Mouse (Mus musculus) stomach, embryonic 15.5 days (tissue): ENCODE results near the gene Rhag. TPM values are rescaled to one million over a fixed set of nuclear protein-coding genes. Genes with fewer than 3 reads are reported as not detected.

ENCODE experiments used
- ATAC-seq: fragments of 200-750 bp; cut with Nextera tagmentation; 2 replicates; pipeline ENCODE4 v1.8.0; 2017; ENCODE audit warnings: low read depth, moderate number of reproducible peaks, moderate TSS enrichment; ENCODE audit not compliant: insufficient read depth, low FRiP score
- H3K27ac ChIP-seq: fragments of 300-500 bp; sonication (generic); 2 replicates; pipeline ENCODE4 v1.5.1; 2015; ENCODE audit warnings: mild to moderate bottlenecking, inconsistent platforms
- H3K27me3 ChIP-seq: fragments of 300-500 bp; sonication (generic); replicated peaks from 2 replicates; pipeline ENCODE4 v1.6.1; 2015; ENCODE audit warnings: inconsistent platforms
- H3K36me3 ChIP-seq: fragments of 300-500 bp; sonication (generic); 2 replicates; pipeline ENCODE4 v1.6.1; 2015; ENCODE audit warnings: inconsistent platforms
- H3K4me1 ChIP-seq: fragments of 300-500 bp; sonication (generic); 2 replicates; pipeline ENCODE4 v1.6.1; 2015; ENCODE audit warnings: inconsistent platforms
- H3K4me2 ChIP-seq: fragments of 300-500 bp; sonication (generic); 2 replicates; pipeline ENCODE4 v1.6.1; 2015; ENCODE audit warnings: mild to moderate bottlenecking, inconsistent platforms
- H3K4me3 ChIP-seq: fragments of 300-500 bp; sonication (generic); replicated peaks from 2 replicates; pipeline ENCODE4 v1.5.1; 2015; ENCODE audit warnings: inconsistent platforms
- H3K9ac ChIP-seq: fragments of 300-500 bp; sonication (generic); 2 replicates; pipeline ENCODE4 v1.6.1; 2015; ENCODE audit warnings: inconsistent platforms
- H3K9me3 ChIP-seq: fragments of 300-500 bp; sonication (generic); 2 replicates; pipeline ENCODE4 v1.6.1; 2016; ENCODE audit warnings: inconsistent platforms
- WGBS: fragments of 180-500 bp; shearing (Covaris S2); methylation state at CpG from one replicate; pipeline ENCODE4 v1.1.7; 2015; 5-methylcytosine and 5-hydroxymethylcytosine counted together
- polyA plus RNA-seq: library from polyadenylated mRNA; unstranded; fragments of >200 nt; fragmentation: Nextera tagmentation; extraction: Ambion mirVana; gene quantifications from 2 replicates; pipeline ENCODE4 v1.2.1, GENCODE M21; 2015

Rhag gene
- polyA plus RNA-seq, 1 experiment from 2014 or later, result 16.6 TPM

DNA sequence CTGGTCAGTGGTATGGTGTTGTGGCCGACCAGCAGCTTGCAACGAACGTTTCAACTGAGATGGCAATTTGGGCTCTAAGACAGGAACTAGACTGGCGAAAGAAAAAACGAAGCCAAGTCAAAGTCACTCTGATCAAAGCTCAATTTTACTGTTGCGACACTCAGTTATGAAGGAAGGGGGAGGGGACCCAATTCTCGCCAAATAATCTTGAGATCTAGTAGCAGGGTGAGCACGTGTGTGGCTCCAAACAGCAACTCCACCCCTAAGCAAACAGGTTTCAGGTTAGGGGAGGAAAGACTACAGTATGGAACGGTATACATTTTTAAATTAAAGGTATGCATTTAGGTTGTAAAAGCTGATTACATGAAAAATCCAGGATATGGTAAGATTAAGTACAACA is 10.6 kb downstream of the Rhag start:
- H3K27me3 ChIP-seq, result no peaks in the 10 kb centered on the region
- H3K9me3 ChIP-seq, result no peaks in the 10 kb centered on the region
- 63% methylated on average over 9 of the region's 9 CpGs for WGBS
- H3K4me1 ChIP-seq, result no peaks in the 10 kb centered on the region
- ATAC-seq, result no peak
- H3K27ac ChIP-seq, result no peak overlapping the region
- no peak overlapping the region for H3K4me3 ChIP-seq
- H3K4me2 ChIP-seq, result no peak overlapping the region
- H3K9ac ChIP-seq, result no peak overlapping the region
- no peaks in the 10 kb centered on the region for H3K36me3 ChIP-seq

GRCm38 (mm10) chr17:40823817-40824216 is 12.9 kb downstream of the Rhag start:
- no peak overlapping the region for H3K9ac ChIP-seq
- 21% methylated on average over 4 of the region's 4 CpGs for WGBS
- no peak for ATAC-seq
- no peak overlapping the region for H3K4me3 ChIP-seq
- H3K4me2 ChIP-seq, result no peak overlapping the region
- no peaks in the 10 kb centered on the region for H3K9me3 ChIP-seq
- H3K36me3 ChIP-seq, result no peaks in the 10 kb centered on the region
- H3K27ac ChIP-seq, result no peak overlapping the region
- no peaks in the 10 kb centered on the region for H3K27me3 ChIP-seq
- no peaks in the 10 kb centered on the region for H3K4me1 ChIP-seq

DNA sequence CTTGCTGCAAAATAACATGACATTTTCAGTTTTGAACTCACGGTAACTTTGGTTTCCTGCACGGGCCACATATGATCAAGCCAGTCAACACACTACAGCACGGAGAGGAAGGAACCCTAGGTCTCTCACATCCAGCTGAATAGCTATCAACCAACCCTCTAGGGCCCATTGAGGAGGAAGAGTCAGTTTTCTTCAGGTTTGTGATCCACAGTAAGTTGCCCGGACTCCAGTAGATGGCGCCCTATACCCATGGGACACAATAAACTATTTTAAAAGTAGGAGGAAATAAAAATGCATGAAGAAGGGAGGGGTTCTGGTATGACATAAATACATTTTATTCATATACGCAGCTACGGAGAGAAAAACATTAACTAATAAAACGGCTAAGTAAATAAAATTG is 13.6 kb downstream of the Rhag start:
- Histone ChIP-seq H3K36me3 (no peaks in the 10 kb centered on the region), H3K4me2 (no peak overlapping the region), H3K4me1 (no peaks in the 10 kb centered on the region), H3K9ac (no peak overlapping the region), H3K27ac (no peak overlapping the region), H3K9me3 (no peaks in the 10 kb centered on the region), H3K27me3 (no peaks in the 10 kb centered on the region), H3K4me3 (no peak overlapping the region)
- WGBS, result 53% methylated on average over 8 of the region's 8 CpGs
- ATAC-seq, result no peak

DNA sequence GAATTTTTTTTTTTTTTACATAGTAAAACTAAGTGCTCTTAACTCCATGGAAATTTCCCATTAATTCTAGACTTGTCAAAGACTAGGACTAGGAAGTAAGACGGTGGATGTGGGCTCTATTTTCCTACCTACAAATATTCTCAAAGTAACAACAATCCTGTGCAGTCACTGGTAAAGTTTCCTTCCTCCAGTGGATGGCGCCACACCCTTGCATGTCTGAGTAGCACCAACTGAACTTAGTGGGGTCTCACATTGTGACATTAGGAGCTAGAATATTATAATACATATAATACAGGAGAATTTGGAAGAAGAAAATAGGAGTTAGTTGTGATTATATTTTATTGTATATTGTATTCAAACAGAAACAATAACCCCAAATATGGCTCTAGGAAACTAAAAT is 20.9 kb downstream of the Rhag start:
- no peak overlapping the region for H3K27ac ChIP-seq
- no peak overlapping the region for H3K4me3 ChIP-seq
- H3K9ac ChIP-seq, result no peak overlapping the region
- ATAC-seq, result no peak
- H3K36me3 ChIP-seq, result no peaks in the 10 kb centered on the region
- H3K4me1 ChIP-seq, result no peaks in the 10 kb centered on the region
- no peaks in the 10 kb centered on the region for H3K9me3 ChIP-seq
- H3K4me2 ChIP-seq, result no peak overlapping the region
- H3K27me3 ChIP-seq, result no peaks in the 10 kb centered on the region
- WGBS, result 42% methylated on average over 2 of the region's 2 CpGs

DNA sequence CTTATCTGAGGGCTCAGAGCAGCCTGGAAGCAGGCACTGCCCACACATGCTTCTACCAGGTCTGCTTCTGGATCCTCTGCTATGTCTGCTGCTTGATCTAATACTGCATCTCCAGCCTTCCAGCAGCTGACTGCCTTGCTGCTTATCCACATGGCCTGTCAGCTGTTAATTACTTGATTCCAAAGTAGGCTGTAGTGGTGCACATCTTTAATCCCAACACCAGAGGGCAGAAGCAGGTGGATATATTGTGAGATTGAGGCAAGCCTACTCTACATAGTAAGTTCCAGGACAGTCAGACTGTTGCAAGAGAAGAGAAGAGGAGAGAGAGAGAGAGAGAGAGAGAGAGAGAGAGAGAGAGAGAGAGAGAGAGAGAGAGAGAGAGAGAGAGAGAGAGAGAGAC is 26.4 kb downstream of the Rhag start:
- Histone ChIP-seq H3K4me2 (no peak overlapping the region), H3K9me3 (no peaks in the 10 kb centered on the region), H3K4me1 (no peaks in the 10 kb centered on the region), H3K36me3 (no peaks in the 10 kb centered on the region), H3K9ac (no peak overlapping the region), H3K4me3 (no peak overlapping the region), H3K27me3 (no peaks in the 10 kb centered on the region), H3K27ac (no peak overlapping the region)
- ATAC-seq, result 0 out of 2 replicates have a peak, but pooled peaks have one; percentile 53

DNA sequence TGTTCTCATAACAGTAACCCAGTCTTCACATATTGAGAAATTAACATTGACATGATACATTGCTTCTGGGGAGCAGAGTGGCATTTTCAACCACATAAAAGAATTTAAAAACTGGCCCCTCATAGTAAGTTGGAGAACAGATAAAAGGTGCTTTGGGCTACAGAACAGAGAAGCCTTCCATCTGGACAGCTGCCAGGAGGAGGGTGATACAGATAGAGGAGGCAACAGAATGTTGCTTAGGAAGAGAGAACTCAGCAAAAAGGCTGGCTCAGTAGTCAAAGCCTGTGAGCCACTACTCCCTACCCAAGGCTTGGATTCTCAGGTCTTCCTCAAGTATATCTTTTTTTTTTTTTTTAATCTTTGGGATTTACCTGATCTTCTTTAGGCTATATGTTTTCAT is 44.1 kb downstream of the Rhag start:
- H3K4me1 ChIP-seq, result no peaks in the 10 kb centered on the region
- no peaks in the 10 kb centered on the region for H3K27me3 ChIP-seq
- H3K27ac ChIP-seq, result no peak overlapping the region
- no peak overlapping the region for H3K9ac ChIP-seq
- no peaks in the 10 kb centered on the region for H3K36me3 ChIP-seq
- no peaks in the 10 kb centered on the region for H3K9me3 ChIP-seq
- no peak for ATAC-seq
- no peak overlapping the region for H3K4me3 ChIP-seq
- H3K4me2 ChIP-seq, result no peak overlapping the region

DNA sequence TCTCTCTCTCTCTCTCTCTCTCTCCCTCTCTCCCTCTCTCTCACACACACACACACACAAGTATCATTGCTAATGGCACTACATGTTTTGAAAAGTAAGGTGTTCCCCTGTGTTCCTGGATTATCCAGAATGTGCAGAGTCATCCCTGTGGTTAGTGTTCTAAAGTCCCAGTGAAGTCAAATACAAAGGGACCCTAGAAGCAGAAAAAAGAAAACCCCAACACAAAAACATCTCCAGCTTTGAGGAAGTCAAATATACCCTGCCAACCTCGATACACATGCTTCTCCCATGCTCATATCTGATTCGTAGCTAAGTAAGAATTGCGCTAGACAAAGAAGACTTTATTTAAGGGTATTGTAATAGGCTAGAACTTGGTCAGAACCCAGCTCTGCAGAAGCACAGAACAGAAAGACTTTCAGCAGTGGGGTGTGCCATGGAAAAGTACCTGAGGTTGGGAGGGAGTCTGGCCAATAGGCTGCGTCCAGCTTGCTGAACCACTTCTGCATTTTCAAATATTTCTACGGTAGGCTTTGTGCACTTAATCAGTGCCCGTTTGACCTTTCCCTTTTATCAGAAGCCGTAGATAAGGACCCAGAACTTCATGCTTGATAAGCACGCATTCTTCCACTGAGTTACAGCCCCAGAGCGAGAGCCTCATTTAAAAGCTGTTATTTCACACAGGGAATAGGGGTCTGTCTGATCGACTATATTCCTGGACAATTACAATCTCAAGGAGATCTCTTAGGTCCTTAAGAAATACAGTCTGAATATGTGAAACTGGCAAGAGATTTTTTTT is 58.2 kb downstream of the Rhag start:
- no peak overlapping the region for H3K4me3 ChIP-seq
- no peaks in the 10 kb centered on the region for H3K36me3 ChIP-seq
- H3K9ac ChIP-seq, result no peak overlapping the region
- 0 out of 2 replicates have a peak overlapping the region, but pooled peaks have one; percentile 26 for H3K27ac ChIP-seq
- H3K27me3 ChIP-seq, result no peaks in the 10 kb centered on the region
- WGBS, result 38% methylated on average over 10 of the region's 10 CpGs
- no peak overlapping the region for H3K4me2 ChIP-seq
- ATAC-seq, result peak; percentile 86
- H3K9me3 ChIP-seq, result no peaks in the 10 kb centered on the region
- H3K4me1 ChIP-seq, result no peaks in the 10 kb centered on the region

DNA sequence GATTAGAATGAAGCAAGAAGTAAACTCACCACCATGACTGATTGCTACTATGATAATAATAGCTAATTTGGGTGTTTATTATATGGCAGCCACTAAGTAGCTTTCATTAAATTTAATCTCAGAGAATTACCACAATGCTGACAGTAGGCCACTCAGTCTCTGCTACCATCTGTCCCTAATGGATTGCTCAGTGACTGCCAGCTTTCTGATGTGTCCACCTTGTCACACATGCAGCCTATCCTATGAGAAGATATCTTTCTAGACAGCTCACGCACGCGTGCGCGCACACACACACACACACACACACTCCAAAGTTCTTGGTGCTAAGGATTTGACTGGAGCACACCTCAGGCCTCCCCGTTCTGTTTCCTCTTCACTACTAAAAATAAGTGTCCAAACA is 61.7 kb downstream of the Rhag start:
- Histone ChIP-seq H3K9ac (no peak overlapping the region), H3K27me3 (no peaks in the 10 kb centered on the region), H3K4me3 (no peak overlapping the region), H3K4me1 (no peaks in the 10 kb centered on the region), H3K27ac (no peak overlapping the region), H3K36me3 (no peaks in the 10 kb centered on the region), H3K4me2 (no peak overlapping the region), H3K9me3 (no peaks in the 10 kb centered on the region)
- ATAC-seq, result no peak
- WGBS, result 93% methylated on average over 6 of the region's 6 CpGs

- Histone ChIP-seq H3K27me3 (no peaks in the 10 kb centered on the region), H3K9me3 (no peaks in the 10 kb centered on the region), H3K27ac (no peak overlapping the region), H3K36me3 (no peaks in the 10 kb centered on the region), H3K9ac (no peak overlapping the region), H3K4me3 (no peak overlapping the region), H3K4me1 (no peaks in the 10 kb centered on the region), H3K4me2 (no peak overlapping the region)
- ATAC-seq, result 0 out of 2 replicates have a peak, but pooled peaks have one; percentile 52
- 25% methylated on average over 2 of the region's 2 CpGs for WGBS
Measured at GRCm38 (mm10) chr17:40873582-40874011, 62.7 kb downstream of the Rhag start.

DNA sequence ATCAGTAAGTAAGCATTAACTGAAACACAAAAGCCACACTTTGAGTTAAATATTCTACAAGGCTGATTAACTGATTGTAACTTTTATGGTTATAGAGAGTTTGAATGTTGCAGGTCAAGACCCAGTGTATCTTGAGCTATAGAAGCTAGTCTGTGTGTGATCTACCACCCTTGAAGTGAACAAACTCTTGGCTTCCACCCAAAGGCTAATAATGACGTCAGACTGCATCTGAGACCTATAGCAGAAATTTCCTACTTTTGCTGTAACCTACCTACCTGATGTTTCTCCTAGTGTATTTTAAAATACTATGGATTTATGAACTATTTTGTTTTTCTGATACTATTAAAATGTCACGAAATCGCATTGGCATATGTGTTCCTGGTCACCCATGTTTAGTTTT is 63.8 kb downstream of the Rhag start:
- no peaks in the 10 kb centered on the region for H3K36me3 ChIP-seq
- no peak overlapping the region for H3K9ac ChIP-seq
- H3K4me3 ChIP-seq, result no peak overlapping the region
- H3K4me1 ChIP-seq, result no peaks in the 10 kb centered on the region
- WGBS, result 75% methylated on average over 3 of the region's 3 CpGs
- no peak for ATAC-seq
- H3K4me2 ChIP-seq, result no peak overlapping the region
- H3K9me3 ChIP-seq, result no peaks in the 10 kb centered on the region
- H3K27me3 ChIP-seq, result no peaks in the 10 kb centered on the region
- H3K27ac ChIP-seq, result no peak overlapping the region

DNA sequence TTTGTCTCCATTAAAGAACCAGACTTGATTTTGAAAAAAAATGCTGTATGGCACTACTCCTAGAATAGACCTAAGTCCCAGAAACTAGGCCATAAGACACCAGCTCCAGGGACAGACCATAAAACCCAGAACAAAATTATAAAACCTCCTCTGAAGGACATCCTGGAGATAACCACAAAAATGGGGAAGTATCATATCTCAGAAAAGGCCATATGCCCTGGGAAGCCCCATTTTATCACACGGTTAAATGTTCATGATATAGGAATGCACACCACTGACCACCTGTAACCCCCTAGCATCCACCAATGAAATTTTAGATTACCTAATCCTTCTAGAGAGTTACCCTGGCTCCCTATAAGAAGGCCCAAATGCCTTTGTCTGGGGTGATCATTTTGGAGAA is 64.6 kb downstream of the Rhag start:
- no peak overlapping the region for H3K9ac ChIP-seq
- no peaks in the 10 kb centered on the region for H3K36me3 ChIP-seq
- 96% methylated on average over 1 of the region's 1 CpGs for WGBS
- no peaks in the 10 kb centered on the region for H3K27me3 ChIP-seq
- no peaks in the 10 kb centered on the region for H3K9me3 ChIP-seq
- no peak overlapping the region for H3K27ac ChIP-seq
- no peak overlapping the region for H3K4me3 ChIP-seq
- no peaks in the 10 kb centered on the region for H3K4me1 ChIP-seq
- ATAC-seq, result no peak
- H3K4me2 ChIP-seq, result no peak overlapping the region

GRCm38 (mm10) chr17:40877741-40878140 is 66.8 kb downstream of the Rhag start:
- no peaks in the 10 kb centered on the region for H3K9me3 ChIP-seq
- H3K9ac ChIP-seq, result no peak overlapping the region
- ATAC-seq, result no peak
- peak overlapping the region; percentile 73 for H3K4me3 ChIP-seq
- 30% methylated on average over 3 of the region's 3 CpGs for WGBS
- H3K4me2 ChIP-seq, result peak overlapping the region; percentile 80
- H3K27me3 ChIP-seq, result no peaks in the 10 kb centered on the region
- no peaks in the 10 kb centered on the region for H3K4me1 ChIP-seq
- H3K36me3 ChIP-seq, result no peaks in the 10 kb centered on the region
- no peak overlapping the region for H3K27ac ChIP-seq

GRCm38 (mm10) chr17:40879528-40879923 is 68.6 kb downstream of the Rhag start:
- peak overlapping the region; percentile 80 for H3K4me2 ChIP-seq
- no peaks in the 10 kb centered on the region for H3K36me3 ChIP-seq
- no peaks in the 10 kb centered on the region for H3K27me3 ChIP-seq
- H3K4me1 ChIP-seq, result no peaks in the 10 kb centered on the region
- H3K27ac ChIP-seq, result peak overlapping the region; percentile 78; the same call in 1 of the 2 replicates
- H3K9me3 ChIP-seq, result no peaks in the 10 kb centered on the region
- H3K4me3 ChIP-seq, result peak overlapping the region; percentile 73
- WGBS, result 21% methylated on average over 6 of the region's 6 CpGs
- ATAC-seq, result no peak
- H3K9ac ChIP-seq, result peak overlapping the region; percentile 52
